Mouse (Mus musculus) c-Kit-positive CD71-negative TER-119-negative erythroid progenitor cells, embryonic 14.5 days (primary cell): ENCODE data around the gene Entpd5.

Source experiments
- DNase-seq: peaks from one replicate; pipeline ENCODE4 v3.0.0-alpha.2; 2013; ENCODE audit warnings: low read depth

Gene Entpd5

DNA sequence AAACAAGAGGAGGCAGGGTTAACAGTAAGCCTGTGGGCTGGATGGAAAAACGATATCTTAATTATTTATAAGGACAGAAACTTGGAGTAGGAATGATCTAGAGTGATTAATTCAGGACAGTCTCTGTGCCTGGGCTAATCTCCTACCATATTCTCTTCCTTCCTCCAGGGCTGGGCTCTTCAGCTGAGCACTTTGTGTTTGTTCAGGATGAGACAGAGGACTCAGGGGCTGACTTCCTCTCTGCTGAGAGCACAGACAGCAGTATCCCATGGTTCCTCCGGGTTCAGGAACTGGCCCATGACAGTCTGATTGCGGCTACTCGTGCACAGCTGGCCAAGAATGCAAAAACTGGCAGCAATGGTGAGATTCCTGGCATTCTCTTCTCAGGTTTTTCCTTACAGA, 81.7 kb downstream of the Entpd5 start:
- no peak for DNase-seq
